Mouse (Mus musculus) bone marrow macrophage, adult 2 months (primary cell): Measurements from ENCODE around the gene Samd14. TPM values are rescaled to one million over a fixed set of nuclear protein-coding genes. Genes with fewer than 3 reads are reported as not detected.
A peak's percentile ranks its signal among the peaks of the same experiment; 100 is the strongest.
"Not testable (repeated sequence)": the region's sequence is repeated elsewhere in the genome, so short reads cannot be mapped to it uniquely, and the experiment has no call there.

Source experiments
- H3K27ac ChIP-seq: 2 replicates; pipeline ENCODE4 v1.5.1; 2012; ENCODE audit warnings: low read depth, low read length; ENCODE audit not compliant: insufficient read depth
- H3K4me1 ChIP-seq: 2 replicates; pipeline ENCODE4 v1.6.1; 2012; ENCODE audit warnings: low read length; ENCODE audit not compliant: control insufficient read depth, insufficient read depth
- H3K4me3 ChIP-seq: 2 replicates; pipeline ENCODE4 v1.5.1; 2012; ENCODE audit warnings: mild to moderate bottlenecking, low read length, moderate library complexity; ENCODE audit not compliant: insufficient read depth
- CTCF ChIP-seq: IDR thresholded peaks from 2 replicates; pipeline ENCODE4 v1.5.1; 2012; ENCODE audit warnings: low read depth, mild to moderate bottlenecking, low read length, moderate library complexity
- POLR2A ChIP-seq: IDR thresholded peaks from 2 replicates; pipeline ENCODE4 v1.6.1; 2012; ENCODE audit warnings: mild to moderate bottlenecking, low read depth, low read length, borderline replicate concordance
- polyA plus RNA-seq: library from polyadenylated mRNA; stranded (reverse); fragments of >200 nt; gene quantifications from 2 replicates; pipeline ENCODE4 v1.2.4, GENCODE M21; 2012; ENCODE audit not compliant: missing spikeins, insufficient read depth, insufficient read length

Samd14 gene
- not detected in 2 replicates for polyA plus RNA-seq

DNA sequence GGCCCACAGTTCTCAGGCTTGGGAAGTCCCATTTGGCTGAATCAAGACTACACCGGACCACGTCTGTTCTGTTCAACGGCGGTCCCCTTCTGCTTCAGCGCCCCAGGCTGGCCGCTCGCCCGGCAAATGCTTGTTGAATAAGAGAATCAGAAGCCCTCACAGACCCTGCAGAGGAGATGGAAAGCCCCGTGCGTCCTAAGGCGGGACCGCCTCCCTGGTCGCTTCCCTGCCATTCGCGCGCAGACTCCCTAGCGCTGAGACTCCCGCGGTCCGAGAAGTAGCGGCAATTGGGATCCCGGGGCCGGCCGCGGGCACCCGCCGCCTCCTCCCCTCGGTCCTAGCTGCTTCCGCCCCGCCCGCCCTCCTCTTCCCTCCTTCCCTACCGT, at the start of gene Samd14:
Gene Samd14 (plus strand): TSS at position 251 of the 386 bp plus-strand sequence.
- H3K4me1 ChIP-seq, result peaks cover 18% of the 10 kb centered on the region
- peak within 1 kb of the TSS; percentile 66 for H3K4me3 ChIP-seq
- H3K27ac ChIP-seq, result no peak within 1 kb of the TSS
- TF ChIP-seq POLR2A, result no peak
- TF ChIP-seq CTCF, result no peak

DNA sequence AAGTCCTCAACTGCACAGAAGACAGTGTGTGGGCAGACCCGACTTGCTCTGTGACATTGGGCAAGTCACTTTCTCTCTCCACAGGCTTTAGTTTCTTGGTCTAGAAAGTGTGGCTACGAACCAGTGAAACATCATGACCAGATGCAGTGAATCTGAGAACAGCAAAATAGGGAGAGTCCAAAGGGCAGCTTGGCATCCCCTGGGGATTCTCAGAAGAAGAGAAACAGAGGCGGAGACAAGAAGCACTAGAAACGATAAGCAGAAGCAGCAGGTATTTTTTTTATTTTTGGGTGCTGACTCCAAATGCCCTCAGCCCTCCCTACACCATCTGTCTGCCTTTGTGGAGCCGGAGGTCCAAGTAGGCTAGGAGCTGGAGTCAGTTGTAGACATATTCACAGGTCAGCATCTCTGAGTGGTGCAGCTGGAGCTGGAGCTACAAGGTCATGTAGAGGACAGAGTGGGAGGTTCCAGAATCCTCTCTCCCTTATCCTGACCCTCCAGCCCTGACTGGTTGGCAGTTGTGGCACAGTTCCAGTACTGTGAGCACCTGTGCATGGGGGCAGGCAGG, 47.1 kb upstream of the Samd14 start:
- H3K4me3 ChIP-seq, result no peak overlapping the region
- H3K4me1 ChIP-seq, result no peaks in the 10 kb centered on the region
- TF ChIP-seq POLR2A (no peak), CTCF (no peak)
- no peak overlapping the region for H3K27ac ChIP-seq

DNA sequence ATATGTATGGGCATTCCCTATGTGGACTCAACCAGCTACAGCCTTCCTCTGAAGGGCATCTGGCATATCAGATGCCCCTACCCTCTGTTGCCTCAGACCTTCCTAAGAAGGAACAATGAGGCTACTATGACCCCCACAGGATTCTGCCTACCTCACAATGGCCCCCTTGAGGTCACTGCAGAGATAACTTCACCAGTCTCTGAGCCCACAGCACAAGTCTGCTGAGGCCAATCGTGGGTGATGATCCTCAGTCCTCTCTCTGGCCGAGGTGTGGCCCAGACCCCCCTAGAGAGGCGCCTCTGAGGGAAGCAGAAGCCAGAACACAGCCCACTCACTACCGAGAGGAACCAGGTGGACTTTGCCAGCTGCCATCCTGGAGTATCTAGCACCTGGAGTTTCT, 42.3 kb upstream of the Samd14 start, which contains the start of gene Hils1:
Gene Hils1 (plus strand): TSS at position 175 of the 400 bp plus-strand sequence.
- Histone ChIP-seq H3K27ac (no peak within 1 kb of the TSS), H3K4me1 (no peaks in the 10 kb centered on the region)
- TF ChIP-seq CTCF, result no peak

DNA sequence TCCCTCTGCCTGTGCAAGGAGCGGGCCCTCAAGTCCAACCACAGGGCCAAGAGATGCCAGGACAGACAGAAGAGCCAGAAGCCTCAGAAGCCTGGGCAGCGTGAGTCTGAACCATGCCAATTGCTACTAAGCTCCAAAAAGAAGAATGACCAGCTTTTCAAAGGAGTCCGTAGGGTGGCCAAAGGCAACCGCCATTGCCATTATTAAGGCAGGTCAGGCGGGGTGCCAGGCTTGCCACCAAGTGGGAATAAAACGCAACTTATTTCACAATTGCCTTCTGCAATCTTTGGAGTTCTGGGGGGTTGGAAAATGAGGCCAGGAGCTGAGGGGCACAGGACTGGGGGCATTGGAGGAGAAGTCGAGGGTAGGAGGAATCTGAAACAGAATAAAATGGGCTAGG, 41.5 kb upstream of the Samd14 start:
- H3K27ac ChIP-seq, result no peak overlapping the region
- H3K4me3 ChIP-seq, result no peak overlapping the region
- TF ChIP-seq POLR2A (no peak), CTCF (no peak)
- H3K4me1 ChIP-seq, result no peaks in the 10 kb centered on the region

More for the DNA sequence above, 42.3 kb upstream of the Samd14 start, which contains the start of gene Hils1:
- H3K4me3 ChIP-seq, result no peak within 1 kb of the TSS

GRCm38 (mm10) chr11:94969709-94970108, 40.0 kb upstream of the Samd14 start:
- not testable (repeated sequence) for H3K27ac ChIP-seq, H3K4me3 ChIP-seq, H3K4me1 ChIP-seq

DNA sequence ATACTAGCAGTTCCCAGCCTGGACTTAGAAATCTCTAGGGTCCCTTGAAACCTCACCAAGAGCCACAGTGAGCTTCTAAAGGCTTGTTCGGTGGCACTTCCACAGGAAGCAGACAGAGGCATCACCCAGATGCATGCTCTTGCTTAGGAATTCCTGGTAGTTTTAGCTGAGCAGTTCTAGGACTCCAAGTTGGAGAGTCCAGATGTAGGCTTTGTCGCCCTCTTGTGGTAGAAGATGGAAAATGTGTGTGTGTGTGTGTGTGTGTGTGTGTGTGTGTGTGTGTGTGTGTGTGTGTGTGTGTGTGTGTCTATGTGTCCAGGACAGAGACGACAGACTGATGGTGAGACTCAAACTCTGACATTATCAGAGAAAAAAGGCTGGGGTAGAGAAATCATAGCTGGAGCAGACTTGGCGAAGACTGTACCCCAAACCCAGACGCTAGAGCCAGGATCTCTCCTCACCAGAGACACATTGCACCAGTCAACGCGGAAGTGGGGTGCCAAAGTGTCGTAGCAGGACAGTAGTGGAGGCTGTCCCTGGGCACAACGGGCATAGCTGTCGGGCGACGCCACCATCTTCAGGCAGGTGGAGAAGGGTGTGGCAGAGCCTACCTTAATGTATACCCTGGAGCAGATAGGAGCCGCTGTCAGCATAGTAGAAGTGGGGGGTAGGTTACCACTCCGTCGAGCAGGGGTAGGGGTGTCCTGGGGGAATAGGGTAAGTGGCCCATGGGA, 39.3 kb upstream of the Samd14 start:
- H3K4me1 ChIP-seq, result no peaks in the 10 kb centered on the region
- H3K4me3 ChIP-seq, result no peak overlapping the region
- TF ChIP-seq CTCF (no peak; the same call in 1 of the 2 replicates), POLR2A (no peak)
- H3K27ac ChIP-seq, result no peak overlapping the region

DNA sequence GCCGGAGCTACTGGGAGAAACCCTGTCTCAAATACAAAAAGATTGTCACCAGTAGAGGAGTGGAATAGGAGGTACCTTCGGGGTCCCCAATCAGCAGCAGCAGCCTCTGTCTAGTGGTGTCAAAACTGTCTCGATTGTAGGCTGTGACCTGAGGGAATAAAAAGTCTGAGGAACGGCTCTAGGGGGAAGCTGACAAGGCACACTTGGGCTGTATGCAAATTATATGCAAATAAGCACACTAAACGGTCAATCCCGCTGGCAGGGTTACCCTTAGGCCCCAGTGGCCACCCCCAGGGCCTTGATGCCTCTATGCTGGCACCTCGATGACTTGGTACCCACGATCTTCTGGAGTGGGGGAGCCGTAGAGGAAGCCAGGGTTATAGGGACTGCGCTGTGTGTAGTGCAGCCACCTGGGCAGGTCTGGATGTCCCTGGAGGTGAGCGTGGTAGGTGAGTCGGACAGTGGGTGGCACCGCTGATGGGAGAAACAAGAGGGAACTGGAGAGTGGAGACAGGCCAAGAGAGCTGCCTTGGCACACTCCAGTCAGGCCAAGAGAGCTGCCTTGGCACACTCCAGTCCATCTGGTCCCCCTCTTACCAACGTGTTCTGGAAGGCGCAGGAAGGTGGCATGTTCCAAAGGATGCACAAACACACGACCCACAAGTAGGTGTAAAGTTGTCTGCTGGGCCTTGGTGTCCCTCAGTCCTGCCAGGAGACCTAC, 37.6 kb upstream of the Samd14 start:
- no peak overlapping the region for H3K27ac ChIP-seq
- no peaks in the 10 kb centered on the region for H3K4me1 ChIP-seq
- no peak for TF ChIP-seq POLR2A
- no peak overlapping the region for H3K4me3 ChIP-seq

DNA sequence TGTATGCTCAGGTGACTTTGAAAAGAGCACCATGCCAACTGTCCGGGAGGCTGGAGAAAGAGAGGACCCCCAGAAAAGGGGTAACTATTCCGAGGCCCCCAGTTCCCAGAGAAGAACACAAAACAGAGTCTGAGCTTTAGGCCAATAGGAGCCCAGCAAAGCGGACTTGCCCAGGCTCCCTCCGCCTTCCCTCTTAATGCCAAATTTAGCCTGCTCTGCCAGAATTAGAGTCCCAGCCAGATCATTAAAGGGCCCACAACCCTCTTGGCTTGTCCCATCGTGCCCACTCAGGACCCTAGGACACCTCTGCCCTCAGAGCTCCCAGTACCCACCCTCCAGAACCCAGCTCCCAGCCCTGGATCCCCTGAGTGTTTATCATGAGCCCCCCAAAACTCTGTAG, 36.8 kb upstream of the Samd14 start:
- Histone ChIP-seq H3K27ac (no peak overlapping the region), H3K4me3 (no peak overlapping the region), H3K4me1 (no peaks in the 10 kb centered on the region)
- TF ChIP-seq CTCF, result no peak
- no peak for TF ChIP-seq POLR2A

GRCm38 (mm10) chr11:94973313-94973712, 36.4 kb upstream of the Samd14 start:
- Histone ChIP-seq H3K4me3 (no peak overlapping the region), H3K4me1 (no peaks in the 10 kb centered on the region), H3K27ac (no peak overlapping the region)
- TF ChIP-seq POLR2A (no peak), CTCF (no peak)

GRCm38 (mm10) chr11:94974951-94975350, 34.7 kb upstream of the Samd14 start:
- no peak overlapping the region for H3K4me3 ChIP-seq
- no peak for TF ChIP-seq CTCF
- no peak for TF ChIP-seq POLR2A
- no peak overlapping the region for H3K27ac ChIP-seq
- peaks cover 4% of the 10 kb centered on the region for H3K4me1 ChIP-seq
